Mouse (Mus musculus) erythroblast, embryonic 14.5 days (primary cell): Measurements from ENCODE around the gene Arnt2. TPM values are rescaled to one million over a fixed set of nuclear protein-coding genes. Genes with fewer than 3 reads are reported as not detected.

Source experiments
- H3K27me3 ChIP-seq: 2 replicates; pipeline ENCODE4 v1.6.1; 2012; ENCODE audit warnings: inconsistent platforms; ENCODE audit not compliant: control insufficient read depth
- H3K36me3 ChIP-seq: 2 replicates; pipeline ENCODE4 v1.6.1; 2012; ENCODE audit warnings: mild to moderate bottlenecking, inconsistent platforms; ENCODE audit not compliant: control insufficient read depth
- H3K4me1 ChIP-seq: 2 replicates; pipeline ENCODE4 v1.6.1; 2012; ENCODE audit warnings: inconsistent platforms; ENCODE audit not compliant: control insufficient read depth
- H3K4me3 ChIP-seq: replicated peaks from 2 replicates; pipeline ENCODE3; 2012; ENCODE audit warnings: moderate library complexity, mild to moderate bottlenecking, inconsistent platforms
- H3K9me3 ChIP-seq: 2 replicates; pipeline ENCODE4 v1.6.1; 2012; ENCODE audit warnings: low read length, inconsistent platforms, mixed read lengths; ENCODE audit not compliant: control insufficient read depth
- GATA1 ChIP-seq: IDR thresholded peaks from 2 replicates; pipeline ENCODE4 v1.6.1; 2012; ENCODE audit warnings: low read length, inconsistent platforms, mixed read lengths
- TAL1 ChIP-seq: IDR thresholded peaks from 3 replicates; pipeline ENCODE4 v1.6.1; 2012; ENCODE audit warnings: low read length, inconsistent platforms, mixed read lengths
- polyA plus RNA-seq: library from polyadenylated mRNA; stranded (reverse); fragments of >175 nt; gene quantifications from 2 replicates; pipeline ENCODE4 v1.2.3, GENCODE M21; 2012

Arnt2 gene
- polyA plus RNA-seq, 1 experiment, result not detected

DNA sequence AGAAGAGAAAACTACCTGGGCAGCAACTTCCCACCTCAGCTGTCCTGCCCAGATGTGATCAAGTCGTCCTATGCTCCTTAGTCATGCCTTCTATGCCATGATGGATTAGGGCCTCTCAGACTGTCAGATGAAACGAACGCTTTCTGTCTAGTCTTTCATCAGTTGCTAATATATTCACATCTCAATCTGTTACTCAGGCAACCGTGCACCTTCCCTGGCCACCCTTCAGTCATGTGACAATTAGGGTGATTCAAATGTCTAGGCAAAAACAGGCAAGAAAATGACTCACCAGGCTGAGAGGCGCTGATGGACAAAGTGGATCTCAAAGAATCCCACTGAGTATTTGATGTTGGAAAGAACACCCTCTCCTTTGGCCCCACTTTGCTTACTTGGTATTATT, 6.6 kb downstream of the Arnt2 start:
- Histone ChIP-seq H3K27me3 (peaks cover 4% of the 10 kb centered on the region), H3K4me1 (no peaks in the 10 kb centered on the region), H3K36me3 (no peaks in the 10 kb centered on the region), H3K9me3 (no peaks in the 10 kb centered on the region), H3K4me3 (no peak overlapping the region)
- no peak for TF ChIP-seq TAL1
- TF ChIP-seq GATA1, result no peak

DNA sequence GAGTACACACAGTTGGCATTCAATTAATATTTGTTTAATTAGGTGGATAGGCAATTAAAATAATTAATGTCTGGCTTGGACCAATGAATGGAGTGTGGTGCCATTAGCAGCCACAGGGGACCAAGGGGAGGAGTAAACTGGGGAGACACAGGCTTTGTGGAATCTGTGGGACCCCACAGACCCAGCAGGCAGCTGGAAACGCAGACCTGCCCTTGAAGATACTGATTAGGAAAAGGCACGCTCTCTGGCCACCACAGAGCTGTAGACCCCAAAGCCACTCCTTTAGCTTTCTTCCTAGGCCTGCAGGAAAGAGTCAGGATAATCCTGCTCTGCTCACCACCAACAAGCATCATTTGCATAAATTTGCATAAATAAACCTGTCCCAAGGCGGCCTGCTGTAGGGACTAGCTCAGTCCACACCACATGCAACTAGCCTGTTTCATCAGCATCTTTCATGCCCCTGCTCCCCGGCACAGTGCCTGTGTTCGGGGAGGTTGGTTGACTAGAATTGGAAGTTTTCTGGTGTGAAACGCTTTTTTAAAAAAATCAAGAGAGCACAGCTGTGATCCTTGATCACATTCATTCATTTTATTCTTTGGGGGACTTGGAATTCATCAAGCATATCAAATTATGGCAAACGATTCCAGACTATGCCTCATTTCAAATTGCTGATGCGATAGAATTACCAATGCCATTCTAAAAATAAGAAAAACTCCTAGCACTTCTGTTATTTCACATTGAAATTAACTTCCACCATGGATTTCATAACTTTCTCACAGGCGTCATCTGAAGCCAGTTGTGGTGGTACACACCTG, 8.1 kb downstream of the Arnt2 start:
- H3K4me1 ChIP-seq, result no peaks in the 10 kb centered on the region
- TF ChIP-seq GATA1, result no peak
- no peak for TF ChIP-seq TAL1
- no peaks in the 10 kb centered on the region for H3K36me3 ChIP-seq
- H3K4me3 ChIP-seq, result no peak overlapping the region
- no peaks in the 10 kb centered on the region for H3K27me3 ChIP-seq
- no peaks in the 10 kb centered on the region for H3K9me3 ChIP-seq

DNA sequence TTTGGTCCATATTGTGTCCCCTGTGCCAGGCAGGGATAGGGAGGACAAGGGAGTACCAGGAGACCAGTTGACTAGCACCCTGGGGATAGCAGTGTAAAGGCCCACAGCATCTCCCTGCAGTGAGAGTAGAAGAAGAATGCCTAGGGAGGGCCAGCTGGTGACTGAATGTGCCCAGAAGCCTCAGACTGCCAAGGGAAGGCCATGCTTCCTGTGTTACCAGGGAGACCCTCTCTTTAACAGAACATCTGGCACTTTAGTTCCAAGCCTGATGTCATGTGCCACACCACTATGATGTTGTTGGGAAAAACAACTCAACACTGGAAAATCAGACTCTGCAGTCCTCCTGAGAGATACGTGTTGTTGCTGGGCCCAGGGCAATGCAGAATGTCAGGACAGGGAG, 12.7 kb downstream of the Arnt2 start:
- Histone ChIP-seq H3K36me3 (no peaks in the 10 kb centered on the region), H3K9me3 (no peaks in the 10 kb centered on the region), H3K4me1 (no peaks in the 10 kb centered on the region), H3K27me3 (no peaks in the 10 kb centered on the region), H3K4me3 (no peak overlapping the region)
- no peak for TF ChIP-seq TAL1
- TF ChIP-seq GATA1, result no peak

- no peak for TF ChIP-seq GATA1
- H3K27me3 ChIP-seq, result no peaks in the 10 kb centered on the region
- no peaks in the 10 kb centered on the region for H3K9me3 ChIP-seq
These were observed 13.4 kb downstream of the Arnt2 start for GRCm38 (mm10) chr7:84396581-84396980.

DNA sequence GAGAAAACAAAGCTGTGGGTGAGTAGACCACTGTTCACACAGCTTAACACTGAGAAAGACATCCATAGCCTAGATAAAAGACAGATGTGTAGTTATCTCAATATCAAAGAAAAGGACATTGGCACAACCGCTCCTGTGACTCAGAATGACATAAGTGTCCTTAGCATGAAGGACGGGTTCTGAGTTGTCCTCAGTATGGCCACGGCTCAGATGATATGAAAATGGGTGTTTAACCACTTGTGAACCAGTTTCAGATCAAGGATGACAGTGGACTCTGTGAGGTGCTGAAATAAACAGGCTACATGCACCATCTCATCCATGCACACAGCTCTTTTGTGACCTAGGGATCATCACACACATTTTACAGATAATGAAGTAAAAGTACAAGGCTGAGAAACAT, 22.1 kb downstream of the Arnt2 start:
- no peak overlapping the region for H3K4me3 ChIP-seq
- H3K27me3 ChIP-seq, result no peaks in the 10 kb centered on the region
- no peaks in the 10 kb centered on the region for H3K9me3 ChIP-seq
- no peaks in the 10 kb centered on the region for H3K36me3 ChIP-seq
- H3K4me1 ChIP-seq, result no peaks in the 10 kb centered on the region
- TF ChIP-seq GATA1, result no peak
- TF ChIP-seq TAL1, result no peak

More at GRCm38 (mm10) chr7:84396581-84396980, 13.4 kb downstream of the Arnt2 start:
- Histone ChIP-seq H3K4me1 (no peaks in the 10 kb centered on the region), H3K36me3 (no peaks in the 10 kb centered on the region), H3K4me3 (no peak overlapping the region)

DNA sequence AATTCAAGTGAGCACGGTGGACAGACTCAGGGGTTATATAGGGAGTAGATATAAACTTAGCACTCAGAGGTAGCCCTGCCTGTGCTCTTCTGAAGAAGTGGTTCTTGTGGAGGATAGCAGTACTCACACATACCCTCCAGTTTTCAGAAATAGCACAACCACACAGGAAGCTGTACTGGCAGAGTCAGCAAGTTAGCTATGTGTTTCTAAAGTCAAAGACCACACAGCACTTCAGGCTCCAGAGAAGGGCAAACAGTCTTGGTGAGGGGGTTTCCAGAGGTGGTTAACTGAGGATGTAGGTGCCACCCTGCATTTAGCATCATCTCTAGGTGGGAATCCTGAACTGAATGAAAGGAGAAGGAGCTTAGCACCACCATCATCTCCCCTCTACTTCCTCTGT, 23.5 kb downstream of the Arnt2 start:
- no peak overlapping the region for H3K4me3 ChIP-seq
- H3K27me3 ChIP-seq, result no peaks in the 10 kb centered on the region
- no peaks in the 10 kb centered on the region for H3K9me3 ChIP-seq
- H3K36me3 ChIP-seq, result no peaks in the 10 kb centered on the region
- TF ChIP-seq TAL1 (no peak), GATA1 (no peak)
- no peaks in the 10 kb centered on the region for H3K4me1 ChIP-seq

- Histone ChIP-seq H3K9me3 (no peaks in the 10 kb centered on the region), H3K4me3 (no peak overlapping the region), H3K27me3 (no peaks in the 10 kb centered on the region), H3K36me3 (no peaks in the 10 kb centered on the region), H3K4me1 (no peaks in the 10 kb centered on the region)
- TF ChIP-seq GATA1 (no peak), TAL1 (no peak)
These were observed 25.2 kb downstream of the Arnt2 start for GRCm38 (mm10) chr7:84384778-84385177.

GRCm38 (mm10) chr7:84384086-84384485, 25.9 kb downstream of the Arnt2 start:
- TF ChIP-seq TAL1, result no peak
- TF ChIP-seq GATA1, result no peak
- Histone ChIP-seq H3K36me3 (no peaks in the 10 kb centered on the region), H3K4me3 (no peak overlapping the region), H3K4me1 (no peaks in the 10 kb centered on the region), H3K9me3 (no peaks in the 10 kb centered on the region), H3K27me3 (no peaks in the 10 kb centered on the region)

DNA sequence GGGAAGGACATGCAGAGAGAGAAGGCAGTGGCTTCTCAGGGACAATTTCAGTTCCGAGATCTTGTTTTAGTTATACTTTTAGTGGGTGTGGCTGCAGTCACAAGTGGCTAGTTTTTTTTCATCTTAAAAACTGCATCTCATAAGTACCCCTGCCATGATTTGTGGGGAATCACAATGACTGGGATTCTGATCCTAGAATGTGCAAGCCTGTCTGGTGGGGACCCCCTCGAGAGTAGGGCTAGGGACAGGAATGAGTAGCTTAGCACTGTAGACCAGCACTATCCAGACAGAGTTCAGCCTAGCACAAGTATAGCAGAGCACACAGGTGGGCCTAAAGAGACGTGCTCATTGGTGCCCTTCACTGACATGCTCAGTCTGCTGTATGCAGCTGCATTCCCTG, 27.6 kb downstream of the Arnt2 start:
- H3K4me1 ChIP-seq, result no peaks in the 10 kb centered on the region
- H3K9me3 ChIP-seq, result no peaks in the 10 kb centered on the region
- H3K27me3 ChIP-seq, result no peaks in the 10 kb centered on the region
- no peak for TF ChIP-seq GATA1
- TF ChIP-seq TAL1, result no peak
- no peaks in the 10 kb centered on the region for H3K36me3 ChIP-seq
- H3K4me3 ChIP-seq, result no peak overlapping the region

- Histone ChIP-seq H3K36me3 (no peaks in the 10 kb centered on the region), H3K4me3 (no peak overlapping the region), H3K9me3 (no peaks in the 10 kb centered on the region), H3K27me3 (no peaks in the 10 kb centered on the region), H3K4me1 (no peaks in the 10 kb centered on the region)
- TF ChIP-seq GATA1 (no peak), TAL1 (no peak)
These were observed 29.2 kb downstream of the Arnt2 start for GRCm38 (mm10) chr7:84380810-84381209.
